Comparison of ENCODE assay signal across 11 mouse cellular contexts in genomic region chr15:102546677-102547427, GRCm38 (mm10). TPM values are rescaled to one million over a fixed set of nuclear protein-coding genes. Genes with fewer than 3 reads are reported as not detected.
A peak's percentile ranks its signal among the peaks of the same experiment; 100 is the strongest.
DNase-seq lines count a peak whose midpoint lies in the region; ATAC-seq lines count a peak whose summit lies in the region.
"Had no signal": no experiment of that assay in that cellular context is flagged by ENCODE, and none has a peak within 500 bp of the region (broad histone marks: within the 10 kb centered on the region; RNA-seq: fewer than 3 reads in every experiment).

No protein-coding gene starts in this region.

- peak; percentile 34; the same call in 1 of the 2 replicates for ATAC-seq in hindbrain, embryonic 14.5 days (ENCODE audit: low FRiP score)
- no peak for ATAC-seq in hindbrain, embryonic 12.5 days (ENCODE audit: low FRiP score)
- ATAC-seq in cerebellum, adult (ENCODE audit: insufficient number of reproducible peaks, low FRiP score, low TSS enrichment): peak; percentile 79

- H3K9me3 ChIP-seq in hindbrain, embryonic 14.5 days (ENCODE audit: control insufficient read depth, low read length): no peaks in the 10 kb centered on the region
- no peaks in the 10 kb centered on the region for H3K9me3 ChIP-seq in hindbrain, embryonic 12.5 days (replicated peaks)
- H3K9me3 ChIP-seq: embryonic facial prominence, embryonic 12.5 days had no signal

- peaks cover 54% of the 10 kb centered on the region for H3K36me3 ChIP-seq in hindbrain, embryonic 14.5 days (replicated peaks; ENCODE audit: control insufficient read depth, insufficient read depth)
- H3K36me3 ChIP-seq in hindbrain, embryonic 12.5 days: peaks cover 36% of the 10 kb centered on the region

- peak overlapping the region; percentile 72 for H3K27ac ChIP-seq in hindbrain, embryonic 14.5 days
- H3K27ac ChIP-seq in hindbrain, embryonic 12.5 days: no peak overlapping the region
- H3K27ac ChIP-seq: embryonic facial prominence, embryonic 12.5 days had no signal

- DNase-seq in hindbrain, embryonic 14.5 days (ENCODE audit: low spot score): peak; percentile 69
- DNase-seq in gastrocnemius, adult 18-20 months (ENCODE audit: low spot score): peak; percentile 62
- peak; percentile 93 for DNase-seq in layer of hippocampus, adult 11-12 months (ENCODE audit: low spot score)
- peak; percentile 80 for DNase-seq in lung, postnatal 36 days
- no peak for DNase-seq in liver
- DNase-seq in spleen, postnatal 10 days (ENCODE audit: low spot score in 2 of 2): no peak

- H3K4me2 ChIP-seq in hindbrain, embryonic 14.5 days (replicated peaks): no peak overlapping the region
- no peak overlapping the region for H3K4me2 ChIP-seq in hindbrain, embryonic 12.5 days (replicated peaks)
- H3K4me2 ChIP-seq: embryonic facial prominence, embryonic 12.5 days had no signal

- H3K4me1 ChIP-seq in hindbrain, embryonic 14.5 days (replicated peaks; ENCODE audit: control insufficient read depth, insufficient read depth, low read length): no peaks in the 10 kb centered on the region
- H3K4me1 ChIP-seq in hindbrain, embryonic 12.5 days: no peaks in the 10 kb centered on the region
- H3K4me1 ChIP-seq: embryonic facial prominence, embryonic 12.5 days had no signal

- H3K27me3 ChIP-seq in hindbrain, embryonic 14.5 days (ENCODE audit: control insufficient read depth, insufficient read depth, low read length): no peaks in the 10 kb centered on the region
- no peaks in the 10 kb centered on the region for H3K27me3 ChIP-seq in hindbrain, embryonic 12.5 days
- H3K27me3 ChIP-seq: CH12.LX; embryonic facial prominence, embryonic 12.5 days had no signal

- H3K9ac ChIP-seq in hindbrain, embryonic 14.5 days: no peak overlapping the region
- H3K9ac ChIP-seq in hindbrain, embryonic 12.5 days: no peak overlapping the region
- H3K9ac ChIP-seq: embryonic facial prominence, embryonic 12.5 days had no signal

- no peak overlapping the region for H3K4me3 ChIP-seq in hindbrain, embryonic 14.5 days (replicated peaks; ENCODE audit: low read length)
- H3K4me3 ChIP-seq in hindbrain, embryonic 12.5 days: no peak overlapping the region
- H3K4me3 ChIP-seq: embryonic facial prominence, embryonic 12.5 days had no signal

- 70% methylated on average over 3 of the region's 3 CpGs for WGBS in hindbrain, embryonic 14.5 days
- 79% methylated on average over 3 of the region's 3 CpGs for WGBS in hindbrain, embryonic 12.5 days

RNA-seq across cellular contexts. Expression of gene Npff, which starts 22.1 kb away (rescaled TPM):
- polyA plus RNA-seq in hindbrain, embryonic 14.5 days (2014; fragmentation: Nextera tagmentation; extraction: Ambion mirVana): 5.0 and 8.6 TPM in 2 replicates
- polyA plus RNA-seq in hindbrain, embryonic 12.5 days (2016; fragmentation: Nextera tagmentation; extraction: Ambion mirVana): 3.6 and 4.3 TPM in 2 replicates
- total RNA-seq in gastrocnemius, adult 18-20 months (2021): 1 to 10 TPM; 1.5 to 1.8 TPM

RNA-seq across cellular contexts. Expression of gene Tarbp2, which starts 28.9 kb away (rescaled TPM):
- polyA plus RNA-seq in hindbrain, embryonic 14.5 days (2014; fragmentation: Nextera tagmentation; extraction: Ambion mirVana): 77.8 and 86.7 TPM in 2 replicates
- 93.0 and 94.0 TPM in 2 replicates for polyA plus RNA-seq in hindbrain, embryonic 12.5 days (2016; fragmentation: Nextera tagmentation; extraction: Ambion mirVana)
- 10 to 100 TPM; 28.2 to 33.3 TPM for total RNA-seq in gastrocnemius, adult 18-20 months (2021)

RNA-seq across cellular contexts. Expression of gene Map3k12, which starts 30.0 kb away (rescaled TPM):
- polyA plus RNA-seq in hindbrain, embryonic 14.5 days (2014; fragmentation: Nextera tagmentation; extraction: Ambion mirVana): 43.9 and 47.5 TPM in 2 replicates
- polyA plus RNA-seq in hindbrain, embryonic 12.5 days (2016; fragmentation: Nextera tagmentation; extraction: Ambion mirVana): 45.5 and 46.0 TPM in 2 replicates
- total RNA-seq in gastrocnemius, adult 18-20 months (2021): 1 to 10 TPM in 1 of 2 experiments, under 1 TPM in 1; 0.82 to 1.5 TPM

RNA-seq across cellular contexts. Expression of gene Gm10337, which starts 43.3 kb away (rescaled TPM):
- polyA plus RNA-seq in hindbrain, embryonic 14.5 days (2014; fragmentation: Nextera tagmentation; extraction: Ambion mirVana): 9.6 and 17.2 TPM in 2 replicates
- 4.3 and 6.6 TPM in 2 replicates for polyA plus RNA-seq in hindbrain, embryonic 12.5 days (2016; fragmentation: Nextera tagmentation; extraction: Ambion mirVana)
- not detected for total RNA-seq in gastrocnemius, adult 18-20 months (2021)
- total RNA-seq: CH12.LX had no signal
- polyA plus RNA-seq: embryonic facial prominence, embryonic 12.5 days; lung, embryonic 16.5 days had no signal

Comparison
In these comparisons a context has a peak if more than half of its experiments do, and no peak if none do; other contexts are left out.
1. DNase-seq: peak in hindbrain, embryonic 14.5 days (single experiment), gastrocnemius, adult 18-20 months (single experiment), layer of hippocampus, adult 11-12 months (single experiment) and lung, postnatal 36 days (single experiment); none in liver (single experiment) and spleen, postnatal 10 days (0 of 2).